Mouse (Mus musculus) MEL (cell line): ENCODE results near the gene Haghl. TPM values are rescaled to one million over a fixed set of nuclear protein-coding genes. Genes with fewer than 3 reads are reported as not detected.

Experiments
- DNase-seq: peaks from one replicate; pipeline ENCODE4 v3.0.0; 2011; ENCODE audit warnings: low read depth, low spot score
- H3K27ac ChIP-seq: 2 replicates; pipeline ENCODE4 v1.5.1; 2012; ENCODE audit warnings: low read depth, mild to moderate bottlenecking, control low read depth, low read length, moderate library complexity; ENCODE audit not compliant: control insufficient read depth
- H3K27me3 ChIP-seq, 2 experiments: fragments of 150-350 bp in 1 of 2; sonication (generic) in 1 of 2; 2 replicates each; pipeline ENCODE4 v1.6.1; 2012; ENCODE audit warnings: low read length in 2 of 2, mild to moderate bottlenecking in 2 of 2, improper control_type of control experiment in 1 of 2, moderate library complexity in 1 of 2; ENCODE audit not compliant: insufficient read depth in 2 of 2, control insufficient read depth in 1 of 2
- H3K36me3 ChIP-seq, 2 experiments: 2 replicates each; pipeline ENCODE4 v1.6.1; 2012 to 2014; ENCODE audit warnings: low read length in 2 of 2, improper control_type of control experiment in 1 of 2, inconsistent platforms in 1 of 2, mild to moderate bottlenecking in 1 of 2; ENCODE audit not compliant: insufficient read depth in 2 of 2, control insufficient read depth in 1 of 2
- H3K4me1 ChIP-seq, 2 experiments: fragments of 150-350 bp in 1 of 2; sonication (generic) in 1 of 2; 2 replicates each; pipeline ENCODE4 v1.6.1; 2012; ENCODE audit warnings: low read length in 2 of 2, improper control_type of control experiment in 1 of 2, mild to moderate bottlenecking in 1 of 2; ENCODE audit not compliant: insufficient read depth in 2 of 2, control insufficient read depth in 1 of 2
- H3K4me3 ChIP-seq, 2 experiments: fragments of 150-350 bp in 1 of 2; sonication (generic) in 1 of 2; 2 replicates each; pipeline ENCODE4 v1.5.1; 2012; ENCODE audit warnings: low read depth in 2 of 2, low read length in 2 of 2, mild to moderate bottlenecking in 2 of 2, moderate library complexity in 2 of 2, control low read depth in 1 of 2, improper control_type of control experiment in 1 of 2; ENCODE audit not compliant: control insufficient read depth in 1 of 2, insufficient read depth in 1 of 2
- H3K79me2 ChIP-seq: 2 replicates; pipeline ENCODE4 v1.6.1; 2012; ENCODE audit warnings: mild to moderate bottlenecking, low read length, moderate library complexity; ENCODE audit not compliant: control insufficient read depth, poor library complexity, insufficient read depth
- H3K9ac ChIP-seq: 2 replicates; pipeline ENCODE4 v1.6.1; 2012; ENCODE audit warnings: low read depth, mild to moderate bottlenecking, control low read depth, low read length, moderate library complexity; ENCODE audit not compliant: control insufficient read depth, poor library complexity, severe bottlenecking
- H3K9me3 ChIP-seq: fragments of 150-350 bp; sonication (generic); replicated peaks from 2 replicates; pipeline ENCODE4 v1.6.1; 2012; ENCODE audit warnings: mild to moderate bottlenecking, low read length, improper control_type of control experiment, moderate library complexity; ENCODE audit not compliant: insufficient read depth
- BHLHE40 ChIP-seq: IDR thresholded peaks from 2 replicates; pipeline ENCODE4 v1.6.1; 2012; ENCODE audit warnings: low read depth, mild to moderate bottlenecking, inconsistent platforms, low read length, improper control_type of control experiment, borderline replicate concordance
- CHD1 ChIP-seq: IDR thresholded peaks from 2 replicates; pipeline ENCODE4 v1.6.1; 2012; ENCODE audit warnings: low read depth, mild to moderate bottlenecking, inconsistent platforms, low read length, improper control_type of control experiment
- CHD2 ChIP-seq: IDR thresholded peaks from 2 replicates; pipeline ENCODE4 v1.6.1; 2011; ENCODE audit warnings: low read length, improper control_type of control experiment
- CTCF ChIP-seq, 3 experiments: IDR thresholded peaks in 2 of 3; conservative IDR thresholded peaks in 1 of 3; 2 replicates each; pipeline ENCODE4 v1.5.1; 2011 to 2012; ENCODE audit warnings: low read length in 3 of 3, low read depth in 2 of 3, mild to moderate bottlenecking in 2 of 3, improper control_type of control experiment in 1 of 3, inconsistent platforms in 1 of 3, mixed read lengths in 1 of 3, moderate library complexity in 1 of 3; ENCODE audit not compliant: control insufficient read depth in 1 of 3, insufficient read depth in 1 of 3, poor library complexity in 1 of 3, severe bottlenecking in 1 of 3
- E2F4 ChIP-seq: IDR thresholded peaks from 2 replicates; pipeline ENCODE4 v1.6.1; 2011; ENCODE audit warnings: low read depth, low read length, improper control_type of control experiment, borderline replicate concordance
- ELF1 ChIP-seq: IDR thresholded peaks from 2 replicates; pipeline ENCODE4 v1.6.1; 2014; ENCODE audit warnings: low read depth, mild to moderate bottlenecking, inconsistent platforms, low read length, improper control_type of control experiment, moderate library complexity
- EP300 ChIP-seq, 2 experiments: IDR thresholded peaks; 2 replicates each; pipeline ENCODE4 v1.6.1; 2011; ENCODE audit warnings: improper control_type of control experiment in 2 of 2, low read length in 2 of 2, low read depth in 1 of 2, mild to moderate bottlenecking in 1 of 2
- GABPA ChIP-seq: IDR thresholded peaks from 2 replicates; pipeline ENCODE4 v1.6.1; 2012; ENCODE audit warnings: low read depth, mild to moderate bottlenecking, inconsistent platforms, low read length, improper control_type of control experiment, moderate library complexity
- GATA1 ChIP-seq: IDR thresholded peaks from 2 replicates; pipeline ENCODE4 v1.6.1; 2011; ENCODE audit warnings: low read depth, low read length, improper control_type of control experiment
- HCFC1 ChIP-seq: IDR thresholded peaks from 2 replicates; pipeline ENCODE4 v1.6.1; 2012; ENCODE audit warnings: low read depth, mild to moderate bottlenecking, inconsistent platforms, low read length, improper control_type of control experiment, moderate library complexity
- JUND ChIP-seq: IDR thresholded peaks from 2 replicates; pipeline ENCODE4 v1.6.1; 2011; ENCODE audit warnings: low read depth, mild to moderate bottlenecking, improper control_type of control experiment, low read length
- KAT2A ChIP-seq: conservative IDR thresholded peaks from 2 replicates; pipeline ENCODE4 v1.6.1; 2012; ENCODE audit warnings: low read depth, low read length, improper control_type of control experiment, inconsistent platforms
- MAFK ChIP-seq: IDR thresholded peaks from 2 replicates; pipeline ENCODE4 v1.6.1; 2011; ENCODE audit warnings: low read depth, mild to moderate bottlenecking, low read length, improper control_type of control experiment, borderline replicate concordance
- MAX ChIP-seq: IDR thresholded peaks from 2 replicates; pipeline ENCODE4 v1.6.1; 2011; ENCODE audit warnings: low read length, improper control_type of control experiment
- MAZ ChIP-seq: IDR thresholded peaks from 2 replicates; pipeline ENCODE4 v1.6.1; 2012; ENCODE audit warnings: low read depth, mild to moderate bottlenecking, inconsistent platforms, low read length, improper control_type of control experiment
- MEF2A ChIP-seq: IDR thresholded peaks from 2 replicates; pipeline ENCODE4 v1.6.1; 2014; ENCODE audit warnings: low read depth, mild to moderate bottlenecking, inconsistent platforms, low read length, improper control_type of control experiment; ENCODE audit not compliant: poor library complexity, insufficient replicate concordance, severe bottlenecking; ENCODE audit errors: extremely low read depth
- MXI1 ChIP-seq: IDR thresholded peaks from 2 replicates; pipeline ENCODE4 v1.6.1; 2011; ENCODE audit warnings: mild to moderate bottlenecking, low read depth, low read length, improper control_type of control experiment
- MYB ChIP-seq: IDR thresholded peaks from 2 replicates; pipeline ENCODE4 v1.6.1; 2011; ENCODE audit warnings: mild to moderate bottlenecking, low read depth, low read length, improper control_type of control experiment
- MYC ChIP-seq: IDR thresholded peaks from 2 replicates; pipeline ENCODE4 v1.6.1; 2011; ENCODE audit warnings: low read depth, mild to moderate bottlenecking, low read length, improper control_type of control experiment, moderate library complexity
- NELFE ChIP-seq: IDR thresholded peaks from 2 replicates; pipeline ENCODE4 v1.6.1; 2011; ENCODE audit warnings: low read depth, low read length, improper control_type of control experiment
- NRF1 ChIP-seq: IDR thresholded peaks from 2 replicates; pipeline ENCODE4 v1.6.1; 2014; ENCODE audit warnings: low read depth, mild to moderate bottlenecking, inconsistent platforms, low read length, improper control_type of control experiment, moderate library complexity; ENCODE audit not compliant: poor library complexity, insufficient read depth, severe bottlenecking
- POLR2A ChIP-seq, 2 experiments: IDR thresholded peaks; 2 replicates each; pipeline ENCODE4 v1.6.1; 2011 to 2012; ENCODE audit warnings: low read length in 2 of 2, mild to moderate bottlenecking in 2 of 2, control low read depth in 1 of 2, improper control_type of control experiment in 1 of 2, low read depth in 1 of 2, moderate library complexity in 1 of 2; ENCODE audit not compliant: control insufficient read depth in 1 of 2, insufficient read depth in 1 of 2, poor library complexity in 1 of 2
- POLR2AphosphoS2 ChIP-seq: IDR thresholded peaks from 2 replicates; pipeline ENCODE4 v1.6.1; 2011; ENCODE audit warnings: low read length, improper control_type of control experiment
- POLR2AphosphoS5 ChIP-seq: IDR thresholded peaks from 2 replicates; pipeline ENCODE4 v1.6.1; 2012; ENCODE audit warnings: low read depth, borderline replicate concordance, mild to moderate bottlenecking, inconsistent platforms, low read length, moderate library complexity, mixed read lengths
- RCOR1 ChIP-seq: IDR thresholded peaks from 2 replicates; pipeline ENCODE4 v1.6.1; 2012; ENCODE audit warnings: low read depth, mild to moderate bottlenecking, inconsistent platforms, low read length, improper control_type of control experiment
- SIN3A ChIP-seq: IDR thresholded peaks from 2 replicates; pipeline ENCODE4 v1.6.1; 2012; ENCODE audit warnings: low read length, improper control_type of control experiment, inconsistent platforms
- SMC3 ChIP-seq: IDR thresholded peaks from 2 replicates; pipeline ENCODE4 v1.6.1; 2011; ENCODE audit warnings: low read depth, low read length, improper control_type of control experiment
- TAL1 ChIP-seq: IDR thresholded peaks from 2 replicates; pipeline ENCODE4 v1.6.1; 2012; ENCODE audit warnings: mild to moderate bottlenecking, inconsistent platforms, low read length, moderate library complexity, mixed read lengths
- TBP ChIP-seq: IDR thresholded peaks from 2 replicates; pipeline ENCODE4 v1.8.0; 2011; ENCODE audit warnings: low read depth, low read length, improper control_type of control experiment
- TCF12 ChIP-seq: IDR thresholded peaks from 2 replicates; pipeline ENCODE4 v1.6.1; 2014; ENCODE audit warnings: low read depth, mild to moderate bottlenecking, inconsistent platforms, low read length, improper control_type of control experiment, moderate library complexity
- UBTF ChIP-seq: IDR thresholded peaks from 2 replicates; pipeline ENCODE4 v1.6.1; 2012; ENCODE audit warnings: low read depth, mild to moderate bottlenecking, inconsistent platforms, low read length, improper control_type of control experiment, moderate library complexity, borderline replicate concordance; ENCODE audit not compliant: insufficient read depth
- USF1 ChIP-seq: IDR thresholded peaks from 2 replicates; pipeline ENCODE4 v1.6.1; 2014; ENCODE audit warnings: low read depth, mild to moderate bottlenecking, inconsistent platforms, low read length, improper control_type of control experiment, moderate library complexity
- USF2 ChIP-seq, 2 experiments: IDR thresholded peaks; 2 replicates each; pipeline ENCODE4 v1.6.1; 2011 to 2012; ENCODE audit warnings: improper control_type of control experiment in 2 of 2, low read length in 2 of 2, borderline replicate concordance in 1 of 2, inconsistent platforms in 1 of 2, low read depth in 1 of 2, mild to moderate bottlenecking in 1 of 2; ENCODE audit not compliant: insufficient read depth in 1 of 2
- ZC3H11A ChIP-seq: IDR thresholded peaks from 2 replicates; pipeline ENCODE4 v1.6.1; 2012; ENCODE audit warnings: low read depth, mild to moderate bottlenecking, inconsistent platforms, low read length, improper control_type of control experiment
- ZKSCAN1 ChIP-seq: IDR thresholded peaks from 2 replicates; pipeline ENCODE4 v1.6.1; 2012; ENCODE audit warnings: low read depth, mild to moderate bottlenecking, inconsistent platforms, low read length, improper control_type of control experiment, moderate library complexity
- ZMIZ1 ChIP-seq: IDR thresholded peaks from 2 replicates; pipeline ENCODE4 v1.6.1; 2012; ENCODE audit warnings: low read depth, mild to moderate bottlenecking, inconsistent platforms, low read length, improper control_type of control experiment, moderate library complexity
- ZNF384 ChIP-seq: IDR thresholded peaks from 2 replicates; pipeline ENCODE4 v1.6.1; 2012; ENCODE audit warnings: low read depth, mild to moderate bottlenecking, inconsistent platforms, low read length, improper control_type of control experiment
- polyA plus RNA-seq, 2 experiments: library from polyadenylated mRNA; stranded (reverse) in 1 of 2; unstranded in 1 of 2; fragments of >175 nt in 1 of 2; fragments of >200 nt in 1 of 2; gene quantifications; 2 replicates each; pipeline versions ENCODE4 v1.2.1 to v1.2.4; 2012; ENCODE audit warnings: low replicate concordance in 2 of 2, low read depth in 1 of 2; ENCODE audit not compliant: insufficient read length in 2 of 2, insufficient read depth in 1 of 2, missing spikeins in 1 of 2
- total RNA-seq: library from RNA; depleted of rRNA; stranded (reverse); fragments of 300-350 nt; gene quantifications from 2 replicates; pipeline ENCODE4 v1.2.3, GENCODE M21; 2012

The Haghl gene
- total and polyA plus RNA-seq, 3 experiments: 10.7 to 13.2 TPM; not detected in 1

DNA sequence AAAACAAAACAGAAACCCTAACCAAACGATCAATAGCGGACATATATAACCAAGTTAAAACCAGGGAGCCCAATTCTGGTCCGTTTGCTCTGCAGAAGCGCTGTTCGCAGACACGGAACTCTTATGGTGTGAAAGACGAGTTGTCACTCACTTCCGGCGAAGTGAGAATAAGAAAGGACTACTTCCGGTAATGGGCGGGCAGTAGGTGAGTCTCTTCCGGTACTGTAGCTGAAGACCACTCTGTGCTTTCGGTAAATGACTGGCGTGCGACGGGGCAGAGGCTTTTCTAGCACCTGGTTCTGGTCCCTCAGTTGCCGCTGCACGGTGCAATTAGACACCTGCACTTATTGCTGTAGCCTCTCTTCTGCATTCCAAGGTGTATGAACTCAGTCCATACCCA, 38.0 kb upstream of the Haghl start, which contains the start of gene Wdr24:
Wdr24 (plus strand) TSS at position 176 of the 400 bp plus-strand sequence.
- Histone ChIP-seq H3K27me3 (no peaks in the 10 kb centered on the region; a peak in 1 of 4 replicates), H3K4me1 (peaks cover 0 to 18% of the 10 kb centered on the region in 2 experiments; a peak in 2 of 4 replicates), H3K9ac (peak within 1 kb of the TSS; percentile 72), H3K79me2 (peaks cover 26% of the 10 kb centered on the region), H3K36me3 (peaks cover 0 to 6% of the 10 kb centered on the region in 2 experiments; a peak in 2 of 4 replicates), H3K4me3 (peak within 1 kb of the TSS; percentile 73 to 89), H3K27ac (peak within 1 kb of the TSS; percentile 50), H3K9me3 (no peaks in the 10 kb centered on the region)
- peak; percentile 96 for DNase-seq
- TF ChIP-seq USF1: no peak; the same call in 1 of the 2 replicates
- no peak for TF ChIP-seq NRF1
- no peak for TF ChIP-seq MAFK
- TF ChIP-seq UBTF: no peak
- peak; percentile 27; the same call in 1 of the 2 replicates for TF ChIP-seq MAZ
- TF ChIP-seq POLR2AphosphoS5: no peak
- TF ChIP-seq TCF12: peak; percentile 83
- TF ChIP-seq CTCF (IDR thresholded peaks at IDR 0.05 in 2 of 3, conservative IDR thresholded peaks at IDR 0.05 in 1 of 3; ENCODE audit: control insufficient read depth in 1 of 3, insufficient read depth in 1 of 3, low read depth in 2 of 3, low read length in 3 of 3, poor library complexity in 1 of 3, severe bottlenecking in 1 of 3): no peak
- TF ChIP-seq ZMIZ1: peak; percentile 68; the same call in 1 of the 2 replicates
- peak; percentile 89 for TF ChIP-seq SIN3A
- TF ChIP-seq E2F4: no peak
- TF ChIP-seq CHD1: no peak
- TF ChIP-seq KAT2A: peak; percentile 75
- no peak for TF ChIP-seq TAL1
- no peak for TF ChIP-seq EP300 (IDR thresholded peaks at IDR 0.05; ENCODE audit: low read depth in 1 of 2, low read length in 2 of 2)
- peak; percentile 76 for TF ChIP-seq POLR2AphosphoS2
- no peak for TF ChIP-seq ZNF384
- TF ChIP-seq RCOR1: no peak; the same call in 1 of the 2 replicates
- TF ChIP-seq MAX: no peak; the same call in 1 of the 2 replicates
- TF ChIP-seq MYC: peak; percentile 77
- TF ChIP-seq POLR2A (IDR thresholded peaks at IDR 0.05; ENCODE audit: control insufficient read depth in 1 of 2, insufficient read depth in 1 of 2, low read depth in 1 of 2, low read length in 2 of 2, poor library complexity in 1 of 2): peak in 1 of 2 experiments; percentile 93; a peak in 2 of 4 replicates
- peak; percentile 85 for TF ChIP-seq NELFE
- peak; percentile 97 for TF ChIP-seq TBP
- no peak for TF ChIP-seq CHD2
- TF ChIP-seq ZKSCAN1: no peak
- TF ChIP-seq JUND: no peak
- TF ChIP-seq BHLHE40: no peak
- TF ChIP-seq USF2 (IDR thresholded peaks at IDR 0.05; ENCODE audit: borderline replicate concordance in 1 of 2, insufficient read depth in 1 of 2, low read depth in 1 of 2, low read length in 2 of 2): no peak
- TF ChIP-seq MYB: no peak
- no peak; the same call in 1 of the 2 replicates for TF ChIP-seq MXI1
- TF ChIP-seq GATA1: no peak; the same call in 1 of the 2 replicates
- no peak for TF ChIP-seq GABPA
- peak; percentile 96 for TF ChIP-seq HCFC1
- TF ChIP-seq ELF1: peak; percentile 88
- TF ChIP-seq SMC3: no peak
- TF ChIP-seq MEF2A: no peak
- no peak for TF ChIP-seq ZC3H11A
